Mouse (Mus musculus): Measurements from ENCODE around the gene Trappc12. TPM values are rescaled to one million over a fixed set of nuclear protein-coding genes. Genes with fewer than 3 reads are reported as not detected.

The Trappc12 gene
- total RNA-seq, 1 experiment: 18.9 TPM

DNA sequence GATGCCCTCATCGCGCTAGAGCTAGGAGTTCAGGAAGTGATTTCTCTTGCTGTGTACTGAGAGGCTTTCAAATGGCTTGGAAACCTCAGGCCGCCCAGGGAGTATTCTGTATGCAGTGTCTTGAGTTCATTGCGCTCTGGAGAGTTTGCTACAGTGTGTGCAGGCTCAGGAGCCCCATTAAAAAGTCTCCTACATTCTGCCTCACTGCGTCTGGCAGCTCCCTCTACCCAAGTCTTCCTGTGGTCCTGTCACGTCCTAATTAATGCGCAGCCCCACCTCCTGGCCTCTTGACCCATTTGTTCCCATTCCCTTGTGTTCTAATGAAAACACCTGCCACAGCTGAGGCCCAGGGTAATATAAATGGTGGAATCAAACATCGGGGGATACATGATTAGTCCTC lies 34.6 kb upstream of the Trappc12 start:
- in situ Hi-C loops (cut with MboI; ENCODE audit: low sequenced_read_pairs in 2 of 2, unreplicated experiment in 2 of 2): no loop called here
- H3K4me1 ChIP-seq (ENCODE audit: control insufficient read depth in 2 of 2, insufficient read depth in 2 of 2, low read length in 2 of 2, poor library complexity in 1 of 2): peaks cover 2 to 12% of the 10 kb centered on the region in 2 experiments; a peak in 1 of 4 replicates
- TF ChIP-seq ZC3H11A (IDR thresholded peaks at IDR 0.05; ENCODE audit: borderline replicate concordance, low read depth, low read length) (no peak), HCFC1 (IDR thresholded peaks at IDR 0.05; ENCODE audit: borderline replicate concordance, insufficient read depth, low read length) (no peak), ZNF384 (IDR thresholded peaks at IDR 0.05; ENCODE audit: low read depth, low read length) (no peak), MAFK (IDR thresholded peaks at IDR 0.05; ENCODE audit: insufficient read depth, low read depth, low read length) (no peak), CHD2 (IDR thresholded peaks at IDR 0.05; ENCODE audit: low read depth, low read length) (no peak)
- DNase-seq (ENCODE audit: low read depth, low spot score): no peak
- H3K27ac ChIP-seq (ENCODE audit: insufficient read depth, low read depth, low read length, poor library complexity, severe bottlenecking): no peak overlapping the region
- no peak overlapping the region for H3K4me3 ChIP-seq (ENCODE audit: insufficient read depth in 1 of 2, low read depth in 1 of 2, low read length in 2 of 2, poor library complexity in 1 of 2, severe bottlenecking in 1 of 2)
- H3K9ac ChIP-seq (ENCODE audit: insufficient read depth, low read depth, low read length, poor library complexity, severe bottlenecking): no peak overlapping the region
- no peaks in the 10 kb centered on the region for H3K9me3 ChIP-seq (ENCODE audit: control insufficient read depth, insufficient read depth, low read depth, low read length)
- no peaks in the 10 kb centered on the region; the same call in 1 of the 2 replicates for H3K36me3 ChIP-seq (ENCODE audit: control insufficient read depth, insufficient read depth, low read length, poor library complexity, severe bottlenecking)

DNA sequence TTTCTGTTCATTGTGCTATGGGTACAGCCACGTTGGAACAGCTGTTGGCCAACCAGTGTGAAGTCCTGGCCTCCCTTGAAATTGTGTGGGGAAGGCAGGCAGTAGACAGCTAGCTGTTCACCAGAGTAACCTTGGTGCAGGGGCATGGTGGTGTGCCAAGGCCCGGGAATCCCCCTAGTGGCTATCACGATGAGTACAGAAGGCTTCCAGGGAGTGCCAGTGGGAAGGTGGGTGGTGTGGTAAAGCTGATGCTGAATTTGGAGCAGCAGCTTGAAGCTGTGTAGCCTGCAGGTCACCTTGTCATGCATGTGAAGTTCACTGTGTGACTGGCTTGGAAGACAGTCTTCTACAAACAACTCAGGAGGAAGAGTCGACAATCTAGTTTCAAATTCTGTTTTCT lies 34.1 kb upstream of the Trappc12 start:
- Histone ChIP-seq H3K9me3 (ENCODE audit: control insufficient read depth, insufficient read depth, low read depth, low read length) (no peaks in the 10 kb centered on the region), H3K27ac (ENCODE audit: insufficient read depth, low read depth, low read length, poor library complexity, severe bottlenecking) (no peak overlapping the region), H3K4me3 (ENCODE audit: insufficient read depth in 1 of 2, low read depth in 1 of 2, low read length in 2 of 2, poor library complexity in 1 of 2, severe bottlenecking in 1 of 2) (no peak overlapping the region), H3K4me1 (ENCODE audit: control insufficient read depth in 2 of 2, insufficient read depth in 2 of 2, low read length in 2 of 2, poor library complexity in 1 of 2) (peaks cover 2 to 12% of the 10 kb centered on the region in 2 experiments; a peak in 1 of 4 replicates), H3K36me3 (ENCODE audit: control insufficient read depth, insufficient read depth, low read length, poor library complexity, severe bottlenecking) (no peaks in the 10 kb centered on the region; the same call in 1 of the 2 replicates), H3K9ac (ENCODE audit: insufficient read depth, low read depth, low read length, poor library complexity, severe bottlenecking) (no peak overlapping the region)
- no peak for DNase-seq (ENCODE audit: low read depth, low spot score)
- in situ Hi-C loops (cut with MboI; ENCODE audit: low sequenced_read_pairs in 2 of 2, unreplicated experiment in 2 of 2): no loop called here
- no peak for TF ChIP-seq MAFK (IDR thresholded peaks at IDR 0.05; ENCODE audit: insufficient read depth, low read depth, low read length)
- no peak for TF ChIP-seq ZC3H11A (IDR thresholded peaks at IDR 0.05; ENCODE audit: borderline replicate concordance, low read depth, low read length)
- TF ChIP-seq ZNF384 (IDR thresholded peaks at IDR 0.05; ENCODE audit: low read depth, low read length): no peak
- no peak for TF ChIP-seq CHD2 (IDR thresholded peaks at IDR 0.05; ENCODE audit: low read depth, low read length)
- no peak for TF ChIP-seq HCFC1 (IDR thresholded peaks at IDR 0.05; ENCODE audit: borderline replicate concordance, insufficient read depth, low read length)

DNA sequence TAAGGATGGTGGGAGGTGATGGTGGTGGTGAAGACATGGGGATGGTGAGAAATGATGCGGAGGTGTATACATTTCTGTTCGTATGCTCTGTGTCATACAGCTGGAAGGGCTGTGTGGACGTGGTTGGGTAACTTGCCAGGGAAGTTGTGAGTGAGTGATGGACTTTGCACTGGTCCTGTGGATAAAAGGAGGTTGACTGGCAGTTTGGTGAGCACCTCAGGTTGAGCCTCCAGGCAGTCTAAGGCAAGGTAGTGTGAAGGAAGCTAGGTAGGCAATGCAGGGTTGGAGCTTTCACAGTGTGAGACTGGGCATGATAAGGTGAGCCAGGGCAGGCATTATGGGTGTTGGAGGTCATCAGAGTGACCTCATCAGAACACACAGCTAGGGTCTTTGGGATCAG lies 32.4 kb upstream of the Trappc12 start:
- no peak for DNase-seq (ENCODE audit: low read depth, low spot score)
- Histone ChIP-seq H3K27ac (ENCODE audit: insufficient read depth, low read depth, low read length, poor library complexity, severe bottlenecking) (no peak overlapping the region), H3K9ac (ENCODE audit: insufficient read depth, low read depth, low read length, poor library complexity, severe bottlenecking) (no peak overlapping the region), H3K4me3 (ENCODE audit: insufficient read depth in 1 of 2, low read depth in 1 of 2, low read length in 2 of 2, poor library complexity in 1 of 2, severe bottlenecking in 1 of 2) (no peak overlapping the region), H3K4me1 (ENCODE audit: control insufficient read depth in 2 of 2, insufficient read depth in 2 of 2, low read length in 2 of 2, poor library complexity in 1 of 2) (peaks cover 2 to 12% of the 10 kb centered on the region in 2 experiments; a peak in 1 of 4 replicates), H3K9me3 (ENCODE audit: control insufficient read depth, insufficient read depth, low read depth, low read length) (no peaks in the 10 kb centered on the region), H3K36me3 (ENCODE audit: control insufficient read depth, insufficient read depth, low read length, poor library complexity, severe bottlenecking) (no peaks in the 10 kb centered on the region; the same call in 1 of the 2 replicates)
- TF ChIP-seq ZC3H11A (IDR thresholded peaks at IDR 0.05; ENCODE audit: borderline replicate concordance, low read depth, low read length): no peak
- TF ChIP-seq CHD2 (IDR thresholded peaks at IDR 0.05; ENCODE audit: low read depth, low read length): no peak
- no peak for TF ChIP-seq MAFK (IDR thresholded peaks at IDR 0.05; ENCODE audit: insufficient read depth, low read depth, low read length)
- TF ChIP-seq HCFC1 (IDR thresholded peaks at IDR 0.05; ENCODE audit: borderline replicate concordance, insufficient read depth, low read length): no peak
- TF ChIP-seq ZNF384 (IDR thresholded peaks at IDR 0.05; ENCODE audit: low read depth, low read length): no peak
- in situ Hi-C loops (cut with MboI; ENCODE audit: low sequenced_read_pairs in 2 of 2, unreplicated experiment in 2 of 2): no loop called here

DNA sequence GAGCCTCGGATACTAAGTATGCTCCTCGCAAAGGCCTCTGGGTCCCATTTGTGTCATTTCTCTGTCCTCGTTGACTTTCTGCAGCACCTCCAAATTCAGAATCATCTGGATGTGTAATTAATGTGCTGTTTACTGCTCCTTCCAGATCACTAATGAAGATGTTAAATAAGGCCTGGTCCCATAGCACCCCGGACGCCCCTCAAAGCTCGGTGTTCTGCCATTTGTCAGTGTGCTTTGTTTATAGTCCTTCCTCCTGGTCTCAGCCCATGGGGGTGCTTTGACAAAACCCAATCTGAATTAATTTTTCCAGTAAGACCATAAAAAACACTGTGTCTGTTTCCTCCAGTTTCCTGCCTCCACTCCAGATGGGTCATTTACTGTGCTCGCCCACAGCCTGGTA lies 29.9 kb upstream of the Trappc12 start:
- Histone ChIP-seq H3K4me1 (ENCODE audit: control insufficient read depth in 2 of 2, insufficient read depth in 2 of 2, low read length in 2 of 2, poor library complexity in 1 of 2) (peaks cover 0 to 7% of the 10 kb centered on the region in 2 experiments; a peak in 1 of 4 replicates), H3K4me3 (ENCODE audit: insufficient read depth in 1 of 2, low read depth in 1 of 2, low read length in 2 of 2, poor library complexity in 1 of 2, severe bottlenecking in 1 of 2) (no peak overlapping the region), H3K36me3 (ENCODE audit: control insufficient read depth, insufficient read depth, low read length, poor library complexity, severe bottlenecking) (no peaks in the 10 kb centered on the region; the same call in 1 of the 2 replicates), H3K9ac (ENCODE audit: insufficient read depth, low read depth, low read length, poor library complexity, severe bottlenecking) (no peak overlapping the region), H3K9me3 (ENCODE audit: control insufficient read depth, insufficient read depth, low read depth, low read length) (no peaks in the 10 kb centered on the region), H3K27ac (ENCODE audit: insufficient read depth, low read depth, low read length, poor library complexity, severe bottlenecking) (no peak overlapping the region)
- DNase-seq (ENCODE audit: low read depth, low spot score): no peak
- in situ Hi-C loops (cut with MboI; ENCODE audit: low sequenced_read_pairs in 2 of 2, unreplicated experiment in 2 of 2): no loop called here
- TF ChIP-seq ZC3H11A (IDR thresholded peaks at IDR 0.05; ENCODE audit: borderline replicate concordance, low read depth, low read length): no peak
- TF ChIP-seq ZNF384 (IDR thresholded peaks at IDR 0.05; ENCODE audit: low read depth, low read length): no peak
- no peak for TF ChIP-seq HCFC1 (IDR thresholded peaks at IDR 0.05; ENCODE audit: borderline replicate concordance, insufficient read depth, low read length)
- TF ChIP-seq CHD2 (IDR thresholded peaks at IDR 0.05; ENCODE audit: low read depth, low read length): no peak
- TF ChIP-seq MAFK (IDR thresholded peaks at IDR 0.05; ENCODE audit: insufficient read depth, low read depth, low read length): no peak

Measured in ES-E14 (cell line).